Mouse (Mus musculus): Measurements from ENCODE around the gene Cldn7. TPM values are rescaled to one million over a fixed set of nuclear protein-coding genes. Genes with fewer than 3 reads are reported as not detected.

Gene Cldn7
- polyA plus RNA-seq (2014; fragmentation: Illumina TruSeq; extraction: RNeasy Lipid Tissue Mini Kit (QIAGEN cat#74804); ENCODE audit: low read depth, low replicate concordance) = not detected

DNA sequence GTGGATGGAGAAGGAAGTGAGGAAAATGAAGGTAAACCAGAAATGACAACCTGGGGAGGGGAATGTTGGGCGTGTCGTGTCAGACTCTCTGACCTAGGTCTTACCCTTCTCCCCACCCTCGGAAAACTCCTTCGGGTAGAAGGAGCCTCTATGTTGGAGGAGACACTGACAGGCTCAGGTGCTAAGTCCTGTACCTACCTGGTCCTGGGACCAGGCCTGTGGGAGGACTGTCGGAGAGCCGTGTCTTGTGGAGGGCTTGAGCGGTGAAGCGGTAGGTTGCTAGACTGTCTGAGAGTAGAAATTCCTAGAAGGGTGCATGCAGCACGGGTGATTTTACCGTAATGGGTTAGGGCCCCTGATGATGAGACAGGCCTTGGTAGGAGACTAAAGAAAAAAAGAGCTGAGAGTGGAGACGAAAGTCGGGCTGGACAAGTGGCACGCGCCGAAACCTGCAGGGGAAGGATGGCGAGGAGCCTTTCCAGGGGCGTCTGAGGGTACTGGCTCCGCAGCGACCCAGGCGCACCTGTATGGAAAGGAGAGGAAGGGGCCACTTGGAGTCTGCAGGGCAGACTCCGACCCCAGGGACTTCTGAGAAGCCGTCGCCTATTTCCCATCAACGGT lies at the start of gene Cldn7:
Cldn7 (plus strand) TSS at position 130 of the 621 bp plus-strand sequence.

GRCm38 (mm10) chr11:69921114-69922011 lies 43.2 kb upstream of the Cldn7 start, which contains the start of gene Eif5a:
Eif5a (minus strand) TSS chr11:69921958.

DNA sequence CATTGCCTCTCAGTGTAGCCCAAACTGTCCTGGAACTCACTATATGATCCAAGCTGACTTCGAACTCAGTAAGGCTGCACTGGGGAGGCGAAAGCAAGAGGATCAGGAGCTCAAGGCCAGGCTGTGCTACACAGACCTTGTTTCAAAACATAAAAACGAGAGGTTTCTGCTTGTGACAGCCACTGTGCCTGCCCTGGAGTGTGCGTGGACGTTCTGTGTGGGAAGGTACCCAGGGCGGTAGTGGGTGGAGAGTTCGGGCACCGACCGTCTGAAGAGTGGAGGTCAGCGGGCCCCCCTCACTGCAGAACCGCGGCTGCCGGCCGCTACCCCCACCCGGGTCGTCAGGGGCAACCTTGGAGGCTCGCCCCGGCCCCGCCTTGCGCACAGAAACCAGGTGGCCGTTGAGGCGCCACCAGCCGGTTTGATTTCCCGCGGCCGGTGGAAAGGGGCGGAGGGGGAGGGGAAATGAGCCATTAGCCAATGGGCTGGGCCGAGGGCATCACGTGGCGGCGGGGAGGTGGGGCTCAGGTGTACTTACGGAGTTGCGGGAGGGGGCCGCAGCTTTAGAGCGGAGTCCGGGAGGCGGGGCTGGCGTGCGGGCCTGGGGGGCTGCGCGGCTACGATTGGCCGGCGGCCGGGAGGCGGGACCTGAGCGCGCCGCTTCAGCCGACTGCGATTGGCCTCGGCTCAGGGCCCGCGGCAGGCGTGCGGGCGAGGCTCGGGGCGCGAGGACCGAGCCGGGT lies 29.3 kb upstream of the Cldn7 start, which contains the start of gene Ybx2:
Ybx2 (plus strand) TSS at position 660 of the 743 bp plus-strand sequence.

DNA sequence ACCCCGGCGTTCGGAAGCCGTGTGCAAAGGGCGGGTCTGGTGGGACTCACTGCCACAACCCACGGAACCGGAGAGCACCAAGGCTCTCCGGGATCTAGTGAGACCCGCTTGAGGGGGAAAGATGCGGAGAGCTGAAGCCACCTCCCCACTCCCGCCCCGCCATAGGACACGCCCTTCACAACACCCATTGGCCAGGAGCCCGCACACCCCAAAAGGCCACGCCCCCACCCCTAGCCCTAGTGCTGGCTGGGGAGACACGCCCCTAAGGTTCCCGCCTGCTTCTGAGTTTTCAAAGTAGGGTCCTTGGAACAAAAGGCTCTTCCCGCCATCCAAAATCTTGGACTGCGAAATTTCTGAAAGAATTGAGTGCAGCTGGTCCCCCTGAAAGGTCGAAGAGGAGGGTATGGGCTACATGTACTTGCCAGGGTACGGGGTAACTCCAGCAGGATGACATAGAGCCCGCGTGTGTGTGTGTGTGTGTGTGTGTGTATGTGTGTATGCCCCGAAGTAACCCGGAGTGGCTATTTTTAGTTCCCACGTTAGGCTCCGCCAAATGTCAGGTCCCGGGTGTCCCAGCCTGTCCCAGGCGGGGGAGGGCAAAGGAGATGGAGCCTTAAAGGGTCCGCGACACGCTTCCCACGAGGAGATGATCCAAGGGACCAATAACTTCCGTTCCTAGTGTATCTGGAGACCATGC lies 16.4 kb upstream of the Cldn7 start, which contains the start of gene Slc2a4:
Slc2a4 (minus strand) TSS at position 123 of the 697 bp plus-strand sequence.

DNA sequence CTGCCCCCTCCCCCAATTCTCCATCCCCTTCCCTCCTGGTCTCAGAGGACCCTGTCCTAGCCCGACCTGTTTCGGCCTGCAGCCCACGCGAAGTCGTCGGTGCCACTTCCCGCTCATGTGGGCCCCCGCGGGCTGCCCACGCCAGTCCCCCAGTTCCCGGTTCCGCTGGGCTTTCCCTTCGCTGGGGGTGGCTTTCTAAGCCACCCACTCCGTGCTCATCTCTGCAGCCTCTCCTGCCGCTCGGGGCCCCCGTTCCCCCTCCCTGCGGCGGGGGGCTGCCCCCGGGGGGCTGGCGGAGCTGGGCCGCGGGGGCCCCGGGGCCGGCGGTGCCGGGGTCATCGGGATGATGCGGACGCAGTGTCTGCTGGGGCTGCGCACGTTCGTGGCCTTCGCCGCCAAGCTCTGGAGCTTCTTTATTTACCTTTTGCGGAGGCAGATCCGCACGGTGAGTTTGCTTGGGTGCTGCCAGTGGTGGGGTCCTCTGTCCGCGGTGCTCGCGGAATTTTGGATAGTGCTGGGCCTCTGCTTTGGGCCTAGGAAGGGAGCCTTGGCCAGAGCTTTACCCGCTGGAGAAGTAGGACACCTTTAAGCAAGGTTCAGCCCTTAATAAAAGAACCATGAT lies 16.7 kb downstream of the Cldn7 start, which contains the start of gene Ctdnep1:
Ctdnep1 (plus strand) TSS at position 16 of the 622 bp plus-strand sequence.

DNA sequence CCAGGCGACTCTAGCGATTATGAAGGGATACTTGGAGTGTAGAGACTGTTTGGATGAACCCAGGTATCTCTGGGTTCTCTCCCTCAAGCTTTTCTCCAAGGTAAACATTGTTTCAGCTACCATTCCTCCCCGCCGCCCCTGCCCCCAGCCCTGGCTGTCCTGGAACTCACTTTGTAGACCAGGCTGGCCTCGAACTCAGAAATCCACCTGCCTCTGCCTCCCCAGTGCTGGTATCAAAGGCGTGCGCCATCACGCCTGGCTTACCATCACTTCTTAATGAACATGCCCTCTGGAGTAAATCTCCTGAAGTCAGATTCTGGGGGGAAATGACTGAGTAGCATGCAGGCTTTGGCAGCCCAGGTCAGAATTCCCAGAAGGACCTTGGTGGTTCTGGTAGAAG lies 17.6 kb downstream of the Cldn7 start, which contains the start of gene Elp5:
Elp5 (minus strand) TSS at position 293 of the 400 bp plus-strand sequence.

GRCm38 (mm10) chr11:69990850-69991691 lies 26.5 kb downstream of the Cldn7 start, which contains the start of gene Gabarap:
Gabarap (plus strand) TSS chr11:69991143.

GRCm38 (mm10) chr11:69995391-69995960 lies 30.9 kb downstream of the Cldn7 start, which contains the start of gene Phf23:
Phf23 (plus strand) TSS chr11:69995777.

GRCm38 (mm10) chr11:70000396-70000898 lies 35.9 kb downstream of the Cldn7 start, which contains the start of gene Dvl2:
Dvl2 (plus strand) TSS chr11:70000595.

GRCm38 (mm10) chr11:70014880-70015558 lies 50.4 kb downstream of the Cldn7 start, which contains the start of gene Acadvl:
Acadvl (minus strand) TSS chr11:70015411.

DNA sequence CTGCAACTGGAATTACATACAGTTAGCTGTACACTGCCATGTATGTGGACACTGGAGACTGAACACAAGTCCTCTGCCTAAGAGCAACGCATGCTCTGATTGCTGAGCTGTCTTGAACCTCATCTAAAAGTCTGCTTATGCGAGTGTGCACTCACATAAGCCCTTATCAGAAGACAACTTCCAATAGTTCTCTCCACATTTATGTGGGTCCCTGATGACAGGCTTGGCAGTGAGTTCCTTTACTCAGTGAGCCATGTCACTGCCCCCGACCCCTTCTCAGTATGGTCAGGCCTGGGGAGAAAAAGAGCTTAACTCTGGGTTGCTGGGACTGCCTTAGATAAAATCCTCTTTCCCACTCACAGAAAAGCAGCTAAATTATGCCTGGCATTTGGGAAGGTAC lies 52.1 kb downstream of the Cldn7 start, which contains the start of gene Dlg4:
Dlg4 (plus strand) TSS at position 274 of the 400 bp plus-strand sequence.

Other genes starting within 250 kb of the Cldn7 start
- gene Polr2a, start 206.1 kb upstream of the Cldn7 start, polyA plus RNA-seq (2014; fragmentation: Illumina TruSeq; extraction: RNeasy Lipid Tissue Mini Kit (QIAGEN cat#74804); ENCODE audit: low read depth, low replicate concordance) = 37.7 TPM
- gene Slc35g3, start 202.8 kb upstream of the Cldn7 start, polyA plus RNA-seq (2014; fragmentation: Illumina TruSeq; extraction: RNeasy Lipid Tissue Mini Kit (QIAGEN cat#74804); ENCODE audit: low read depth, low replicate concordance) = not detected
- 35.4 TPM for gene Zbtb4, start 198.9 kb upstream of the Cldn7 start, polyA plus RNA-seq (2014; fragmentation: Illumina TruSeq; extraction: RNeasy Lipid Tissue Mini Kit (QIAGEN cat#74804); ENCODE audit: low read depth, low replicate concordance)
- gene Chrnb1, start 168.8 kb upstream of the Cldn7 start, polyA plus RNA-seq (2014; fragmentation: Illumina TruSeq; extraction: RNeasy Lipid Tissue Mini Kit (QIAGEN cat#74804); ENCODE audit: low read depth, low replicate concordance) = 1.3 TPM
- gene Fgf11, start 162.9 kb upstream of the Cldn7 start, polyA plus RNA-seq (2014; fragmentation: Illumina TruSeq; extraction: RNeasy Lipid Tissue Mini Kit (QIAGEN cat#74804); ENCODE audit: low read depth, low replicate concordance) = 5.0 TPM
- gene Tmem102, start 159.2 kb upstream of the Cldn7 start, polyA plus RNA-seq (2014; fragmentation: Illumina TruSeq; extraction: RNeasy Lipid Tissue Mini Kit (QIAGEN cat#74804); ENCODE audit: low read depth, low replicate concordance) = not detected
- not detected for gene Gm39566, start 149.5 kb upstream of the Cldn7 start, polyA plus RNA-seq (2014; fragmentation: Illumina TruSeq; extraction: RNeasy Lipid Tissue Mini Kit (QIAGEN cat#74804); ENCODE audit: low read depth, low replicate concordance)
- not detected for gene Spem2, start 146.3 kb upstream of the Cldn7 start, polyA plus RNA-seq (2014; fragmentation: Illumina TruSeq; extraction: RNeasy Lipid Tissue Mini Kit (QIAGEN cat#74804); ENCODE audit: low read depth, low replicate concordance)
- not detected for gene Spem1, start 142.6 kb upstream of the Cldn7 start, polyA plus RNA-seq (2014; fragmentation: Illumina TruSeq; extraction: RNeasy Lipid Tissue Mini Kit (QIAGEN cat#74804); ENCODE audit: low read depth, low replicate concordance)
- gene Nlgn2, start 127.0 kb upstream of the Cldn7 start, polyA plus RNA-seq (2014; fragmentation: Illumina TruSeq; extraction: RNeasy Lipid Tissue Mini Kit (QIAGEN cat#74804); ENCODE audit: low read depth, low replicate concordance) = 1.5 TPM
- gene Tmem256, start 126.3 kb upstream of the Cldn7 start, polyA plus RNA-seq (2014; fragmentation: Illumina TruSeq; extraction: RNeasy Lipid Tissue Mini Kit (QIAGEN cat#74804); ENCODE audit: low read depth, low replicate concordance) = 24.3 TPM
- gene Plscr3, start 118.4 kb upstream of the Cldn7 start, polyA plus RNA-seq (2014; fragmentation: Illumina TruSeq; extraction: RNeasy Lipid Tissue Mini Kit (QIAGEN cat#74804); ENCODE audit: low read depth, low replicate concordance) = 1.6 TPM
- not detected for gene Tnk1, start 106.0 kb upstream of the Cldn7 start, polyA plus RNA-seq (2014; fragmentation: Illumina TruSeq; extraction: RNeasy Lipid Tissue Mini Kit (QIAGEN cat#74804); ENCODE audit: low read depth, low replicate concordance)
- not detected for gene Tmem95, start 86.8 kb upstream of the Cldn7 start, polyA plus RNA-seq (2014; fragmentation: Illumina TruSeq; extraction: RNeasy Lipid Tissue Mini Kit (QIAGEN cat#74804); ENCODE audit: low read depth, low replicate concordance)
- 2.4 TPM for gene Kctd11, start 83.4 kb upstream of the Cldn7 start, polyA plus RNA-seq (2014; fragmentation: Illumina TruSeq; extraction: RNeasy Lipid Tissue Mini Kit (QIAGEN cat#74804); ENCODE audit: low read depth, low replicate concordance)
- gene Acap1, start 69.2 kb upstream of the Cldn7 start, polyA plus RNA-seq (2014; fragmentation: Illumina TruSeq; extraction: RNeasy Lipid Tissue Mini Kit (QIAGEN cat#74804); ENCODE audit: low read depth, low replicate concordance) = not detected
- not detected for gene 2810408A11Rik, start 63.8 kb upstream of the Cldn7 start, polyA plus RNA-seq (2014; fragmentation: Illumina TruSeq; extraction: RNeasy Lipid Tissue Mini Kit (QIAGEN cat#74804); ENCODE audit: low read depth, low replicate concordance)
- gene Neurl4, start 63.7 kb upstream of the Cldn7 start, polyA plus RNA-seq (2014; fragmentation: Illumina TruSeq; extraction: RNeasy Lipid Tissue Mini Kit (QIAGEN cat#74804); ENCODE audit: low read depth, low replicate concordance) = 3.1 TPM
- 22.9 TPM for gene Gps2, start 50.9 kb upstream of the Cldn7 start, polyA plus RNA-seq (2014; fragmentation: Illumina TruSeq; extraction: RNeasy Lipid Tissue Mini Kit (QIAGEN cat#74804); ENCODE audit: low read depth, low replicate concordance)
- 242 TPM for gene Eif5a, start 42.8 kb upstream of the Cldn7 start, polyA plus RNA-seq (2014; fragmentation: Illumina TruSeq; extraction: RNeasy Lipid Tissue Mini Kit (QIAGEN cat#74804); ENCODE audit: low read depth, low replicate concordance)
- 1.4 TPM for gene Ybx2, start 29.0 kb upstream of the Cldn7 start, polyA plus RNA-seq (2014; fragmentation: Illumina TruSeq; extraction: RNeasy Lipid Tissue Mini Kit (QIAGEN cat#74804); ENCODE audit: low read depth, low replicate concordance)
- 2.4 TPM for gene Slc2a4, start 16.6 kb upstream of the Cldn7 start, polyA plus RNA-seq (2014; fragmentation: Illumina TruSeq; extraction: RNeasy Lipid Tissue Mini Kit (QIAGEN cat#74804); ENCODE audit: low read depth, low replicate concordance)
- gene Ctdnep1, start 16.4 kb downstream of the Cldn7 start, polyA plus RNA-seq (2014; fragmentation: Illumina TruSeq; extraction: RNeasy Lipid Tissue Mini Kit (QIAGEN cat#74804); ENCODE audit: low read depth, low replicate concordance) = 46.8 TPM
- 17.4 TPM for gene Elp5, start 17.7 kb downstream of the Cldn7 start, polyA plus RNA-seq (2014; fragmentation: Illumina TruSeq; extraction: RNeasy Lipid Tissue Mini Kit (QIAGEN cat#74804); ENCODE audit: low read depth, low replicate concordance)
- 525 TPM for gene Gabarap, start 26.4 kb downstream of the Cldn7 start, polyA plus RNA-seq (2014; fragmentation: Illumina TruSeq; extraction: RNeasy Lipid Tissue Mini Kit (QIAGEN cat#74804); ENCODE audit: low read depth, low replicate concordance)
- gene Phf23, start 31.0 kb downstream of the Cldn7 start, polyA plus RNA-seq (2014; fragmentation: Illumina TruSeq; extraction: RNeasy Lipid Tissue Mini Kit (QIAGEN cat#74804); ENCODE audit: low read depth, low replicate concordance) = 20.2 TPM
- 0.76 TPM for gene Dvl2, start 35.8 kb downstream of the Cldn7 start, polyA plus RNA-seq (2014; fragmentation: Illumina TruSeq; extraction: RNeasy Lipid Tissue Mini Kit (QIAGEN cat#74804); ENCODE audit: low read depth, low replicate concordance)
- 27.3 TPM for gene Acadvl, start 50.6 kb downstream of the Cldn7 start, polyA plus RNA-seq (2014; fragmentation: Illumina TruSeq; extraction: RNeasy Lipid Tissue Mini Kit (QIAGEN cat#74804); ENCODE audit: low read depth, low replicate concordance)
- gene Dlg4, start 52.2 kb downstream of the Cldn7 start, polyA plus RNA-seq (2014; fragmentation: Illumina TruSeq; extraction: RNeasy Lipid Tissue Mini Kit (QIAGEN cat#74804); ENCODE audit: low read depth, low replicate concordance) = 1.6 TPM
- not detected for gene Asgr1, start 89.3 kb downstream of the Cldn7 start, polyA plus RNA-seq (2014; fragmentation: Illumina TruSeq; extraction: RNeasy Lipid Tissue Mini Kit (QIAGEN cat#74804); ENCODE audit: low read depth, low replicate concordance)
- not detected for gene Asgr2, start 127.9 kb downstream of the Cldn7 start, polyA plus RNA-seq (2014; fragmentation: Illumina TruSeq; extraction: RNeasy Lipid Tissue Mini Kit (QIAGEN cat#74804); ENCODE audit: low read depth, low replicate concordance)
- gene Mgl2, start 165.6 kb downstream of the Cldn7 start, polyA plus RNA-seq (2014; fragmentation: Illumina TruSeq; extraction: RNeasy Lipid Tissue Mini Kit (QIAGEN cat#74804); ENCODE audit: low read depth, low replicate concordance) = 2.5 TPM
- gene Clec10a, start 191.4 kb downstream of the Cldn7 start, polyA plus RNA-seq (2014; fragmentation: Illumina TruSeq; extraction: RNeasy Lipid Tissue Mini Kit (QIAGEN cat#74804); ENCODE audit: low read depth, low replicate concordance) = not detected
- not detected for gene Slc16a11, start 248.0 kb downstream of the Cldn7 start, polyA plus RNA-seq (2014; fragmentation: Illumina TruSeq; extraction: RNeasy Lipid Tissue Mini Kit (QIAGEN cat#74804); ENCODE audit: low read depth, low replicate concordance)

All from adrenal gland, adult 10 weeks (tissue).